Mouse (Mus musculus) embryonic facial prominence, embryonic 10.5 days (tissue): Measurements from ENCODE around the gene Tcea3. TPM values are rescaled to one million over a fixed set of nuclear protein-coding genes. Genes with fewer than 3 reads are reported as not detected.

Experiments used
- DNase-seq: peaks from one replicate; pipeline ENCODE4 v3.0.0-alpha.2; 2017; ENCODE audit warnings: low spot score
- H3K27ac ChIP-seq: fragments of 300-500 bp; sonication (generic); replicated peaks from 2 replicates; pipeline ENCODE4 v1.5.1; 2016; ENCODE audit warnings: mild to moderate bottlenecking
- H3K27me3 ChIP-seq: fragments of 300-500 bp; sonication (generic); replicated peaks from 2 replicates; pipeline ENCODE4 v1.6.1; 2016; ENCODE audit warnings: low read depth, mild to moderate bottlenecking; ENCODE audit not compliant: poor library complexity, severe bottlenecking
- H3K36me3 ChIP-seq: fragments of 300-500 bp; sonication (generic); replicated peaks from 2 replicates; pipeline ENCODE4 v1.6.1; 2016; ENCODE audit warnings: mild to moderate bottlenecking, moderate library complexity
- H3K4me1 ChIP-seq: fragments of 300-500 bp; sonication (generic); 2 replicates; pipeline ENCODE4 v1.6.1; 2016
- H3K4me3 ChIP-seq: fragments of 300-500 bp; sonication (generic); 2 replicates; pipeline ENCODE4 v1.5.1; 2016; ENCODE audit warnings: mild to moderate bottlenecking, moderate library complexity
- H3K9me3 ChIP-seq: fragments of 300-500 bp; sonication (generic); 2 replicates; pipeline ENCODE4 v1.6.1; 2016; ENCODE audit warnings: mild to moderate bottlenecking
- WGBS: fragments of 180-500 bp; shearing (Covaris S2); methylation state at CpG from one replicate; pipeline ENCODE4 v1.1.7; 2016; 5-methylcytosine and 5-hydroxymethylcytosine counted together
- polyA plus RNA-seq: library from polyadenylated mRNA; unstranded; fragments of >200 nt; fragmentation: Nextera tagmentation; extraction: Ambion mirVana; gene quantifications from 2 replicates; pipeline ENCODE4 v1.2.1, GENCODE M21; 2016

Tcea3 gene
- polyA plus RNA-seq, 1 experiment from 2014 or later, result 0.97 TPM

GRCm38 (mm10) chr4:136260491-136261180, 13.1 kb downstream of the Tcea3 start:
- Histone ChIP-seq H3K27me3 (peaks cover 17% of the 10 kb centered on the region), H3K36me3 (no peaks in the 10 kb centered on the region), H3K4me1 (peaks cover 8% of the 10 kb centered on the region; the same call in 1 of the 2 replicates), H3K27ac (no peak overlapping the region), H3K9me3 (no peaks in the 10 kb centered on the region), H3K4me3 (no peak overlapping the region)
- WGBS, result 41% methylated on average over 10 of the region's 10 CpGs
- peak; percentile 85 for DNase-seq

DNA sequence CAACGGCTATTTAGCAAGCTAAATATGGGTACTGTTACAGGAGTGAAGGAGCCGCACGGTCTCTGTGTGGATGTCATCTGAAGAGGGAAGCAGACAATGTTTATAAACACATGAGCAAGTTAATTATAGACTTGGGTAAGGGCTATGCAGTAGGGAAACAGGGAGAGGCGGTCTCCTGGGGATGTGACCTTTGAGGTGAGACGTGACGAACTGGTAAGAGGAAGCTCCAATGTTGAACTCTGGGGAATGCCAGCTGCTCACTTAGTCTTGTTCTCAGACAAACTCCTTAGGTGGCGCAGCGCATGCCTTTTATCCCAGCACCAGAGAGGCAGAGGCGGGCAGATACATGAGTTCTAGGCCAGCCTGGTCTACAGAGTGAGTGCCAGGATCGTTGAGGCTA, 14.4 kb downstream of the Tcea3 start:
- peaks cover 13% of the 10 kb centered on the region for H3K4me1 ChIP-seq
- H3K4me3 ChIP-seq, result no peak overlapping the region
- no peaks in the 10 kb centered on the region for H3K36me3 ChIP-seq
- H3K27me3 ChIP-seq, result peaks cover 17% of the 10 kb centered on the region
- 80% methylated on average over 10 of the region's 10 CpGs for WGBS
- no peaks in the 10 kb centered on the region for H3K9me3 ChIP-seq
- H3K27ac ChIP-seq, result no peak overlapping the region
- no peak for DNase-seq

DNA sequence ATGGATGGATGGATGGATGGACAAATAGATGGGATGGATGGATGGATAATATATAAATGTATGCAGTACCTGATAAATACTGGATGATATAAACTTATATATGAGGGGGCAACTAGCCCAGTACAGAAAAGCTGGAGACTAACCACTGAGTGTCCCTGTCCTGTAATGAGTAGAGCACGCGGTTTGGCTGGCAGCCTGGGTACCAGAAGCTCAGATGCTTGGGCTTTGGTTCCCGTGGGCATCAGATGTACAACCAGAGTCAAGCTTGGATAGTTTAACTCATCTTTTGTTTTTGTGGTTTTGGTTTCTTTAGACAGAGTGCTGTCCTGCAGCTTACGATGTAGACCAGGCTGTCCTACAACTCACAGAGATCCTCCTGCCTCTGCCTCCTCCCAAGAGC, 16.0 kb downstream of the Tcea3 start:
- WGBS, result 90% methylated on average over 4 of the region's 4 CpGs
- Histone ChIP-seq H3K9me3 (no peaks in the 10 kb centered on the region), H3K36me3 (no peaks in the 10 kb centered on the region), H3K4me1 (peaks cover 13% of the 10 kb centered on the region), H3K27ac (no peak overlapping the region), H3K27me3 (peaks cover 8% of the 10 kb centered on the region; the same call in 1 of the 2 replicates), H3K4me3 (no peak overlapping the region)
- DNase-seq, result no peak

DNA sequence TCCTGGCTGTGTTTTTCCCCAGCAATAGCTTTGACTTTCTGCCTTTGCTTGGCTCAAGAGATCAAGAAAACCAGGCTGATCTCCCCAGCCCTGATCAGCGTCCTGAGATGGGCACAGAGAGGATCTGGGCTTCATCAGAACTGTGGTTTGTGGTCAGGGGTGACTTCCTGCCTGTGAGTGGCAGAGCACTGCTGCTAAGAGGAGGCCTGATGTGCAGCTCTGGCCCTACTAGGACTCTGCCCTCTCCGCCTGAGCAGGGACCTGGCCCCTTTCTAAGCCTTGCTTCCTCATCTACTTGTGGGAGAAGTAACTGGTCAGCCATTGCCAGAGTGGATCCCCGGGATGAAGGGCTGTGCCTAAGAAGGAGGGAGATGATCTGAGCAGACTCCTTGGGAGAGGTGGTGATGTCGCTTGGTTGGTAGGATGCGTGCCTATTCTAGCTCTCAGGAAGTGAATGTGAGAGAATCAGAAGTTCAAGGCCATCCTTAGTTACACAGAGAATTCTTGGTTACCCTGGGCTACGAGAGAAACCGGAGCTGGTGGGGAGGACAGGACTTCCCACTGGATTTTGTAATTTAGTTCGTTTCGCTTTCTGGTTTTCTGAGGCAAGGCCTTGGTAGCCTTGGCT, 19.3 kb downstream of the Tcea3 start:
- DNase-seq, result no peak
- no peaks in the 10 kb centered on the region for H3K9me3 ChIP-seq
- no peak overlapping the region for H3K4me3 ChIP-seq
- H3K27ac ChIP-seq, result no peak overlapping the region
- no peaks in the 10 kb centered on the region for H3K36me3 ChIP-seq
- peaks cover 8% of the 10 kb centered on the region; the same call in 1 of the 2 replicates for H3K4me1 ChIP-seq
- 79% methylated on average over 9 of the region's 9 CpGs for whole genome bisulfite sequencing
- H3K27me3 ChIP-seq, result peaks cover 8% of the 10 kb centered on the region; the same call in 1 of the 2 replicates

- Histone ChIP-seq H3K4me3 (no peak overlapping the region), H3K36me3 (0 out of 2 replicates have a peak, but pooled peaks cover 3% of the 10 kb centered on the region), H3K27ac (no peak overlapping the region), H3K9me3 (peaks cover 16% of the 10 kb centered on the region), H3K27me3 (peaks cover 8% of the 10 kb centered on the region; the same call in 1 of the 2 replicates), H3K4me1 (peaks cover 8% of the 10 kb centered on the region; the same call in 1 of the 2 replicates)
- WGBS, result 97% methylated on average over 1 of the region's 1 CpGs
- no peak for DNase-seq
Observed at GRCm38 (mm10) chr4:136268912-136269311, 21.4 kb downstream of the Tcea3 start.

GRCm38 (mm10) chr4:136270648-136271047, 23.1 kb downstream of the Tcea3 start:
- no peaks in the 10 kb centered on the region for H3K27me3 ChIP-seq
- no peak overlapping the region for H3K27ac ChIP-seq
- peaks cover 18% of the 10 kb centered on the region for H3K9me3 ChIP-seq
- WGBS, result 88% methylated on average over 8 of the region's 8 CpGs
- DNase-seq, result no peak
- H3K4me1 ChIP-seq, result peaks cover 5% of the 10 kb centered on the region; the same call in 1 of the 2 replicates
- H3K36me3 ChIP-seq, result 0 out of 2 replicates have a peak, but pooled peaks cover 3% of the 10 kb centered on the region
- no peak overlapping the region for H3K4me3 ChIP-seq

DNA sequence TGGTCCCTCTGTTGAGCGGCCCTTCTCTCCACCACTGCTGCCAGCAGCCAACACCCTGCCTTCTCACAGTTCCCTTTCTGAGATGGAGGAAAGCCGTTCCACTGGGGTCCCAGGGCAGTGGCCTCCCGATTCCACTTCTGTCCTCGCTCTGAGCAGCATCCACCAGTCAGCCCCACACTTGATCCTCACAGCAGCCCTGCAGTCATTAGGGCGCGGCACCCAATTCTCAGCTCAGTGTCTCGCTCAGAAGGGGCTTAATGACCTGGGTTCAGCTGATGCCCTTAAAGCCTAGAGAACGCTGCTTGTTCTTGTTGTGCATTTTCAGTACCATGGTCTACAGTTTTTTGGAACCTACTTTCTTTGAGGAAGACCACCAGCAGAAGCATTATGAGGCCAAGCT, 33.6 kb downstream of the Tcea3 start:
- Histone ChIP-seq H3K4me3 (no peak overlapping the region), H3K27ac (no peak overlapping the region), H3K27me3 (0 out of 2 replicates have a peak, but pooled peaks cover 9% of the 10 kb centered on the region), H3K4me1 (peaks cover 36% of the 10 kb centered on the region), H3K36me3 (no peaks in the 10 kb centered on the region), H3K9me3 (no peaks in the 10 kb centered on the region)
- WGBS, result 86% methylated on average over 8 of the region's 8 CpGs
- no peak for DNase-seq

- Histone ChIP-seq H3K36me3 (no peaks in the 10 kb centered on the region), H3K4me1 (peaks cover 42% of the 10 kb centered on the region), H3K27ac (peak overlapping the region; percentile 49), H3K27me3 (0 out of 2 replicates have a peak, but pooled peaks cover 4% of the 10 kb centered on the region), H3K9me3 (no peaks in the 10 kb centered on the region), H3K4me3 (no peak overlapping the region)
- WGBS, result 57% methylated on average over 9 of the region's 9 CpGs
- no peak for DNase-seq
Observed at GRCm38 (mm10) chr4:136281611-136282010, 34.1 kb downstream of the Tcea3 start.

DNA sequence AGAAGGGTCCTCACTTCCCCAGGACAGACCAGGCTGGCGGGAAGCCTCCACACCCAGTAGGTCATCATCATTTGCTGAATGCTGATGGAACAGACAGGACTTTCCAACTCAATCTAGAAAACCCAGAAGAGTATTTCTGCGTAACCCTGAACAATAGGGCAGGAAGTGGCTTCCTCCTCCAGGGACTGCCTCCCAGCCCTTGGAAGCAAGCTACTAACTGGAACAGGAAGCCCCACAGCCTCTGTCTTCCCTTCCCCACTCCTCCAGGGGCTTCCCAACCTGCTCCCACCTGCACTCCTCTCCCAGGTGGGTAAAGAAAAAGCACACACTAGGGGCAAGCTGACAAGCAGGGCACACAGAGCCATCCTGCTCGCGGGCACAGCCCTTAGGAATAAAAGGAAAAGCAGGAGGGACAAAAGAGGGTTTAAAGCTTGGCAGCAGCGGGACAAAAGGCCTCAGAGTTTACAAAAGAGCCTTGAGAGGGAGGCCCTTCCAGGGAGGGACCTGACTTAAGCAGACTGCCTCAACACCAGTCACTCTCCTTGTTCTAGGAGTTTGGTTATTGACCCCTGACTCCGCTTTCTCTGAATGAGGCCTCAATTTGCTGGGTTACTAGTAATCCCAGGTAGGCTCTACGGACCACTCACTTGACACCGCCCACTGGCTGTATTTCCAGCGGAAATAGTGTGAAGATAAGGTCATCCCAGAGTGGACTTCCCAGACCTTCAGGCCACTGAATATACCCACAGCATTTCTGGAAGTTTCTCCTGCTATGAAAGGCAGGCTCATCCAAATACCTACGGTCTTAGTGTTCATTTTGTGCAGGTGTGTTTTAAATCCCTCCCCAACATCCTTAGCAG, 35.3 kb downstream of the Tcea3 start:
- Histone ChIP-seq H3K27ac (peak overlapping the region; percentile 82), H3K4me3 (no peak overlapping the region)
- WGBS, result 23% methylated on average over 10 of the region's 10 CpGs

DNA sequence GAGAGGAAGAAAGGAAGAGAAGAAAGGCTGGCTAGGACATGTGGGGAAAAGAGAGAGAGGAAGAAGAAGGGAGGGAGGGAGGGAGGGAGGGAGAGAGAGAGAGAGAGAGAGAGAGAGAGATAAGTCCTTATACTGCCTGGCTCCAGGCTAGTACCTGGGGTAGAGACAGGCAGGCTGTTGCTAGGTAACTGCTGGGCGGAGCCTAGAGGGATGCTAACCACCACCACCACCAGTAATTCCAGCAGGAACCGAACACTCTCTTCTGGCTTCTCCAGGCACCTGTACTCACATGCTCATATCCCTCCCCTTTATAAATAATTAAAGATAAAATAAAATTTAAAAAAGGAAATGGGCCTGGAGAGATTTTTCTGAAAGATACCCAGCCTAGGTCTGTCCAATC, 36.3 kb downstream of the Tcea3 start:
- H3K4me1 ChIP-seq, result peaks cover 54% of the 10 kb centered on the region
- no peak overlapping the region for H3K4me3 ChIP-seq
- H3K9me3 ChIP-seq, result peaks cover 6% of the 10 kb centered on the region
- DNase-seq, result peak; percentile 28
- peaks cover 17% of the 10 kb centered on the region for H3K36me3 ChIP-seq
- H3K27me3 ChIP-seq, result peaks cover 10% of the 10 kb centered on the region
- peak overlapping the region; percentile 82 for H3K27ac ChIP-seq
- WGBS, result 20% methylated on average over 2 of the region's 2 CpGs

More for the DNA sequence above, 35.3 kb downstream of the Tcea3 start:
- Histone ChIP-seq H3K4me1 (peaks cover 54% of the 10 kb centered on the region), H3K27me3 (0 out of 2 replicates have a peak, but pooled peaks cover 3% of the 10 kb centered on the region), H3K9me3 (no peaks in the 10 kb centered on the region), H3K36me3 (peaks cover 8% of the 10 kb centered on the region)
- peak; percentile 35 for DNase-seq

DNA sequence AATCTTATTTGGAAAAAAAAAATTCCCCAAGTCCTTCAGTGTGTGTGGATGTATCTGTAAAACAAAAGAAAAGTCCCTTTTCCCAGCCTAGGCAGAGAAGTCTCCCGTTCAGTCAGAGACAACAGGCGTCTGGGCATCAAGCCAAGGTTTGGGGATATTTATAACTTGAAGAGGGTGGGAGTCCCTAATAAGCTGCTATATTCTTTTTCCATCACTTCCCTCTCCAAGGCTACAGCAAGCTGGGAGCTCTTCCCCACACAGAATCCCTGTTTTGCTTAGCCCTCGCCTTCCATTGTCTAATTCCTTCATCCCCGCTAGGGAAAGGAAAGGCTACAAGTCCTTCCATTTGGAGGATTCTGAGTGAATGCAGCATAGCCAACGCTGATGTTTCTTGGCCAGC, 36.9 kb downstream of the Tcea3 start, which contains the start of gene Zfp46:
Gene Zfp46 (plus strand): TSS at position 229 of the 400 bp plus-strand sequence.
- no peak for DNase-seq
- peaks cover 54% of the 10 kb centered on the region for H3K4me1 ChIP-seq
- WGBS, result 64% methylated on average over 5 of the region's 5 CpGs

DNA sequence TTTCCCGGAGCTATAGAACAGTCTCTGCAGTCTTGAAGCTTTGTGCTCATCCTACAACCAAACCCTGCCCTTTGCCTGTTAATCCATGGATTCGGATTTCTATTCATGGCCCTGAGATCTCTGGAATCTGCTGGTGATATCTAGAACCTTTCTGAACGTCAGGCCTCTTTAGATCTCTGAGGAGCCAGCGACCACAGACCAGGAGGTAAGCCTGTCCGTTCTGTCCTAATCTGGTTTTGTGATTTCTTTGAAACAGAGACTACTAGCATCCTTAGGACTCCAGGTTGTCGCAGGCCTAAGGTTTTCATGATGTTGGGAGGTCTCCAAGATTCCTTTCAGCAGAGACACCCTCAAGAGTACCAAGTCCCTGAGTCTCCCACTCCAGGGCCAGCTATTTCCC, 37.4 kb downstream of the Tcea3 start:
- H3K36me3 ChIP-seq, result peaks cover 28% of the 10 kb centered on the region
- H3K4me3 ChIP-seq, result peak overlapping the region; percentile 67
- H3K9me3 ChIP-seq, result peaks cover 9% of the 10 kb centered on the region
- no peak for DNase-seq
- peak overlapping the region; percentile 93 for H3K27ac ChIP-seq
- 42% methylated on average over 6 of the region's 6 CpGs for WGBS
- peaks cover 55% of the 10 kb centered on the region for H3K4me1 ChIP-seq
- H3K27me3 ChIP-seq, result peaks cover 21% of the 10 kb centered on the region

More for the DNA sequence above, 36.9 kb downstream of the Tcea3 start, which contains the start of gene Zfp46:
- H3K36me3 ChIP-seq, result peaks cover 24% of the 10 kb centered on the region
- peak within 1 kb of the TSS; percentile 93 for H3K27ac ChIP-seq
- H3K27me3 ChIP-seq, result peaks cover 16% of the 10 kb centered on the region
- H3K4me3 ChIP-seq, result peak within 1 kb of the TSS; percentile 67
- peaks cover 9% of the 10 kb centered on the region for H3K9me3 ChIP-seq
